Mouse (Mus musculus) cerebral cortex, adult 2 months (tissue): Measurements from ENCODE around the gene Pik3cd.

Experiments used
- WGBS: fragments of 180-500 bp; shearing (Covaris S2); methylation state at CpG from one replicate; pipeline ENCODE4 v1.1.7; 2018; 5-methylcytosine and 5-hydroxymethylcytosine counted together

Pik3cd gene

DNA sequence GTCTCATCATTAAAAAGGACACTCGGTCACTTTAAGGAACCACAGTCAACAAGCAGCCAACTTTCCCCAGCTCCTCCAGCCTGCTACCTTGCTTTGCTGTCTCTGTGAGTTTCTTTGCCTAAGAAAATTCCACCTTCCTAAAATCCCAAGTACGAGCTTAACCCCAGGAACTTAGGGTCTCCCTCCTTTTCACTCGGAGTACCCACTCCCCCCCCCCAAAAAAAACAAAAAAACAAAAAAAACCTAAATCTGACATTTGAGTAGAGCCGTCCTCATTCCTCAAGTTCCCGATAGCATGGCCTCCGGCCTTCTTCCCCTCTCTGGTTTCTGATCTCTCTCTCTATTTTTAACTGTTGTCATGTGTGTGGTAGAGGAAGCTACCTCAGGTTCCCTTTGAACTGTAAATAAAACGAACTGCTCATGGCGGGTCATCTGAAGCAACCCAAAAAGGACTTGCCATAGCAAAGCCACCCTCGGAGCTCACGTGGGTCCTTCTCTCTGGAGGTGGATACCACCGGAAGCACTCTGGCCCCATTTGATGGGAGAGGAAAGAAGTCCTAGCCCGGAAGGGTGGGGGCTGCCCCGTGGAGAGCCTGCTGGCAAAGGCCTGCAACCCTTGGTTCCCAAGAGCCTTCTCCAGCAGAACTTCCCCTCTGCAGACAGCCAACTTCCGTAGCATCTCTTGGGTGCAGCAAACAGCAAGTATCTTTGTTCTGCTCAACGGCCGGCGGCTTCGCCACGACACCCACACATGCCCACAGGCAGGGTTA lies at the start of gene Pik3cd:
Pik3cd (minus strand) TSS at position 362 of the 770 bp plus-strand sequence.
- 62% methylated on average over 19 of the region's 19 CpGs for WGBS

DNA sequence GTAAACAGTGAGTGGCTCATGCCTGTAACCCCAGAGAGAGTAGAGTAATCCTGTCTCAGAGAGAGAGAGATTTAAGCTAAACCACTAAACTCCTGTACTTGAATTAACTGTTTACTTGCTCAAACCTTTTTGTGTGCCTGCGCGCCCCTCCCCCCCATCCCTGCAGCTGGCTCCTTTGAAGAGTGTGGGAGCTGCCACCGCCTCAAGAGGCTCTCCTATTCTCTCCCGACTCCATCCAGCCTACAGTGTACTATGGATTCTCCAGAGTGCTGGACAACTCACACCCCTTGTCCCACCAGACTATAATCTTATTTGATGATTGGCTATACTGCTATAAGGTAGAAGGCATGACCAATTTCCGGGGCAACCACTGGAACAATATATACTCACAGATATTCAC lies 48.3 kb upstream of the Pik3cd start:
- WGBS = 62% methylated on average over 5 of the region's 5 CpGs

DNA sequence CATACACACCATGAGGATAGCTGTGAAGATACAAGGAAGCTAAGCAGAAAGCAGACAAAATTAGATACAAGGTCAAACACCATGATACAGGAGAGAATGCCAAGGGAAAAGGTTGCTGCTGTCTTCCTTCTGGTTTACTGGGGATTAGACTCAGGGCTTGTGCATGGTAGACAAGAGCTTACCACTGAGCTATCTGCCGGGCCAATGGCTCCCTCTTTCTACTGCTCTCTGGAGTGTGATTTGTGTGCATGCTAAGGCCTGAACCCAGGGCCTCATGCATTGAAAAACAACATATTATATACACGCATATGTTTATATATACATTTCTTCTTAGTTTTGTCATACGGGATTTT lies 47.3 kb upstream of the Pik3cd start:
- 91% methylated on average over 3 of the region's 3 CpGs for WGBS

DNA sequence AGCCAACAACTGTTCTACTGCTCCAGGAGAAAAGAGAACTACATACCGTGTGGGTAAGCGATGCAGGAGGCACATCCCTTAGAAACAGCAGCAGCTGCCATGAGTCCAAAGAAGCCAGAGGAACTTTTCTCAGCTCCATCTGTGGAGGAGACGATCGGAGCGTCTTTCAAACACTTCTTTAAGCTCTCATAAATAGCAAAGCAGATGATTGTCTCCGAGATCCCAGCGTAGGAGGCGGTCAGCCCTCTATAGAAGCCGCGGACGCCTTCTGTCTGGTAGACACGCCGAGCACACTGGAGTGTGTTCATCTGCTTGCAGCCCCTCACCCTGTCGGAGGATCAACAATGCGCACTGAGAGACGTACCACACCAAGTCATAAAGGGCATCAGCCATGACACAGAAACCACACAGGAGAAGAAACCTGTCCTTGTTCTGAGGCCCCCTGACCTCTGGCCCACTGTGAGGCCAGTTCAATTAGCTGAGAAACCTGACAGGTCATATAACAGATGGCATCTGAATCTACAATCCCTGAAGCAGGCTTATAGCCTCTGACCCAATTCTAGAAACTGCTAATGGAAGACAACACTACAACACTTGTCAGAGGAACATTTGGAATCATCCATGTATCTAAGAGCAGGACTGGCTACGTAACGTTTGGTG lies 46.8 kb upstream of the Pik3cd start:
- WGBS = 68% methylated on average over 18 of the region's 18 CpGs

DNA sequence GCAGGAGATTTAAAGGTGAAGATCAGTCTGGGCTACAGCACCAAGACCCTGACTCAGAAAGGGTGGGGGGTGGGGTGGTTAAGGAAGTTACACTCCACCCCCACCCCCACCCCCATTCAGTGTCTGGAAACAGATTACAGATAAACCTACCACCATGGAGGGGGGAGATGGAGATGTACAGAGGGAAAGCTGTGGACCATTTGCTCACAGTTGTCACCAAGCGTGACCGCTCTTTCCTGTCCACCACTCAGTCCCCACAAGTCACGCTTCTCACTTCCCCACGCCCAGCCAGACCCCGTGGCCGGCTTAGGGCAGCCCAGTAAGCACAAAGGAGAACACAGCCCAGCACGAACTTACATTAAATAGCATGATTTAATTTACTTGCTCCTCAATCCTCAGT lies 41.7 kb upstream of the Pik3cd start:
- WGBS = 84% methylated on average over 7 of the region's 7 CpGs

DNA sequence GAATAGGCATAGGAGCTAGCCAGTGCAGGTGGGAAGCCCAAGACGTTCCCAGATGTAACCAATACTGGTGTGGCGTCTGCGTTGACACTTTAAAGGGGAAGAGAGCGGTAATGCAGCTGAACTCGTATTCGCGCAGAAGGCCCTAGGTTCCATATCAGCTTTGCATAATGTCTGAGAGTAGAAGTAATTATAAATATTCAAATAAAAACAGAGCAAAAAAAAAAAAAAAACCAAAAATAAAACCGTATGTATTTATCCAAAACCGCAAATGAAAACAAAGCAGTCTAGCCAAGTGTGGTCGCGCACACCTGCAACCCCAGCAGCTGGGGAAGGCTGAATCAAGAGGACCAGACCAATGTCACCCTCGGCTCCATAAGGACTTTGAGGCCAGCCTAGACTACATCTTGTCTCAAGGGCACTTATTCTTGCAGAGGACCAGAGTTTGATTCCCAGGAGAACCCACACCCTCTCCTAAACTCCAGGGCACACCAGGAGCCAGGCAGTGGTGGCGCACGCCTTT lies 39.7 kb upstream of the Pik3cd start:
- 91% methylated on average over 14 of the region's 14 CpGs for WGBS

DNA sequence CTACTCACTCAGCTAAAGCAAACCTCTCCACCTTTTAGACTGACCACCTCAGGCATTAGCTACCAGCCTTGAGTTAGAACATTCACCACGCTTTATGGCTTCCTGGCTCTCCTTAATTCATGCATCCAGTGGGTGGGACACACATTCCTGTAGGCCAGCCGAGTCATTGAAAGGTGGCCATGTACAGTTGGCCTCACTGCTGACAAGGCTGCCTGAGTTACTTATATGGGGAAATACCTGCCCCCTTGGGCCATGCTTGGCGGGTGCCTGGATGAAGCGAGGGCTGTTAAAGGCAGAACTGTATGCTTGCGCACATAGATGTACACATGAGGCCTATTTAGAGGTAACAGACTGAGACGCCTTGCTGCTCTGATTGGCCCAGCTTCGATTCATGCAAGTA lies 37.9 kb upstream of the Pik3cd start:
- WGBS = 87% methylated on average over 7 of the region's 7 CpGs

DNA sequence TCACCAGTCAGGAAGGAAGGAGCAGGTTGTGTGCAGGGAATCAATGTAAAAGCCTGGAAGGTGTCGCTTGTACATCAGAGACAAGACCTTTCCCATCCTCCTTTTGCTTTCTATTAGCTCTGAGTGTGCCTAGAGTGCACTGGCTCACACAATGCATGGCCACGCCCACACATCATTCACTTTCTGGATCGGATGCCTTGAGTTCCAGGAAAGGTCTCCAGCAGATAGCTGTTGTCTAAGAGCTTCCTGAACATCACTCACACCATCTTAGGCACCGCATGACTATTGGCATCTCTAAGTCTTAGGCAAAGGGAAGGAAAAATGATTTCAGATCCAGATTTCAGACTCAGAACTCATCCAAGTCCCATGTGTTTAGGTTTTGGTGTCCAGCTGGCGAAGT lies 37.1 kb upstream of the Pik3cd start:
- 78% methylated on average over 5 of the region's 5 CpGs for WGBS

DNA sequence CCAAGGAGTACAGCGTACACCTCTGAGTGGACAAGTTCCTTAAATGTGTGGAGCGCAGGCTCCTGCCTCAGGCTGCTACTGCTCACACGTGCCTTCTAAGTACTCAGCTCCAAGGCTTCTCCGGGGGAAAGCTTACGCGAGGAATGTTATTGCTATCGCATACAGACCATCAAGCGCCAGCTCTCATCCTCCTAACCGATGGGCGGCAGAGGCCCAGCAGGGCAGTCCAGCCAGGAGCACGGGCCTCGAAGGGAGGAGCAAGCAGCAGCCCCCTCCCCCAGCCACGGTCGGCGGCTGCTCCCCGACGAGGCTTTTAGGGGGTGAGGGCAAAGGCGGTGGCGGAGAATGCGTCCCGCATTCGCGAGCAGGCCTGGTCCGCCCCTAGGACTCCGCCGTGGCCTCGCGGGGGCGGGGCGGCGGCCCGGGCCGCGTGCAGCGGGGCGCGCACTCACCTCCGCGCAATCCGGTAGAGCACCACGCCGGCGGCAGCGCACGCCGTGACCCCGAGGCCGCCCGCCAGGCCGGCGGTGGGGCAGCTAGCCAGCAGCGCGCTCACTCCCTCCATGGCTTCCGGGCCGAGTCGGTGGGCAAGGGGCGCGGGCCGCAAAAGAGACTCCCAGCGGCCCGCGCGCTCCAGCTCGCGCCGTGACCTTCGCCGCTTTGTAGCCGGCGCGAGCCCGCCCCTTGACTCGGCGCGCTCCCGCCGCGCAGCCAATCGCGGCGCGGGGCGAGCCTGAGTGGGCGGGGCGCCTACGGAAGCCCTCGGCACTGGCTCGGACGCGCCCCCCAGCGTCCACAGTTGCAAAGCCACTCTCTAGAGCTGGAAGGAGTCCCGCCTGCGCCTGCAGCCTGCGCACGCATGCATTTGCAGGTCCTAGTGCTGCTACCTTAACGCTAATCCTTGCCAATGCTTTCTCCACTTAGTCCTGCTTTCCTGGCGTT lies 35.3 kb upstream of the Pik3cd start, which contains the start of gene Tmem201:
Tmem201 (minus strand) TSS at position 662 of the 942 bp plus-strand sequence.
- WGBS = under 1% methylated on average over 96 of the region's 97 CpGs

DNA sequence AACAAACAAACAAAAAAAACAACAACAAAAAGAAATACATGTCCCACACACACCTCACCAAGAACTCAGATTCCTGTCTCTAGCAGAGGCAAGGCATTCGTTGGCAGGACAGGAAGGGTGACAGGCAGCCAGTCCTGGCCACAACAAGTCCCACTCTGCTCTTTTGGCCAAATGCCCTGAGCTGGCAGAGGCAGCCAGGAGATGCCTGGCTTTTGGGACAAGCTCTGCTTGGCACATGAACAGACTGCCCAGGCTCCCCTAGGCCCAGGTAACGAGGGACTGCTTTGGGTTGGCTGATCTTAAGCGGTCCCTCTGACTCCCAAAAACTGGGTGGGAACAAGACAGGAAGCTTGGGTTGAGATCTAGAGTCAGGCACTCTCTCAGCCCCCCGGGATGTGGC lies 34.2 kb upstream of the Pik3cd start:
- 17% methylated on average over 4 of the region's 4 CpGs for WGBS

DNA sequence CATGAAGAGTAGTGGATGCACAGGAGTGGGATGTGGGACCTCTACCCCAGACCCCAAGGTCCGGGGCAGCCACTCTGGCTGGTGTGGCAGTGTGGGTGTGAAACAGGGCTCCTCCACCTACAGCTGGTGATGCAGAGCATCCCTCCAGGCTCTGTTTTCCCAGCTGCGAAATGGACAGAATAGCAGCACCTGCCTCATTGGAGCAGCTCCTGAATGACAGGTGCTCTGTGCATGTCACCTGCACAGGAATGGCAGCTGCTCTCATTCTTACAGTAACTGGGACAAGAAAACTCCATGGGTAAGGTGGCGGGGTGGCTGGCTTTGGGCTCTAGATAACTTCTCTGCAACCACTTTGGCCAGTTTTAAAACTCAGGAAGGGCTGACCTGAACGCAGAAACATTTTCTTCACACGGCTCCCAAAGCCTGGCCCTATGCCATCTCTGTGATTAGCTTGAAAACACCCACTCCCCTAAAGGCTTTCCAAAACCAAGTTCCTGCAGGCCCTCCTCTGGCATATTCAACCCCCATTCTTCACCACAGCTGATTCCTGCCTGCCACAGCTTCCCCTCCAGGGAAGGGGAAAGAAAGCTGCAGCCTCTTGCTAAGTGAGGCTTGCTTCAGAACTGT lies 33.4 kb upstream of the Pik3cd start:
- WGBS = 52% methylated on average over 5 of the region's 5 CpGs

DNA sequence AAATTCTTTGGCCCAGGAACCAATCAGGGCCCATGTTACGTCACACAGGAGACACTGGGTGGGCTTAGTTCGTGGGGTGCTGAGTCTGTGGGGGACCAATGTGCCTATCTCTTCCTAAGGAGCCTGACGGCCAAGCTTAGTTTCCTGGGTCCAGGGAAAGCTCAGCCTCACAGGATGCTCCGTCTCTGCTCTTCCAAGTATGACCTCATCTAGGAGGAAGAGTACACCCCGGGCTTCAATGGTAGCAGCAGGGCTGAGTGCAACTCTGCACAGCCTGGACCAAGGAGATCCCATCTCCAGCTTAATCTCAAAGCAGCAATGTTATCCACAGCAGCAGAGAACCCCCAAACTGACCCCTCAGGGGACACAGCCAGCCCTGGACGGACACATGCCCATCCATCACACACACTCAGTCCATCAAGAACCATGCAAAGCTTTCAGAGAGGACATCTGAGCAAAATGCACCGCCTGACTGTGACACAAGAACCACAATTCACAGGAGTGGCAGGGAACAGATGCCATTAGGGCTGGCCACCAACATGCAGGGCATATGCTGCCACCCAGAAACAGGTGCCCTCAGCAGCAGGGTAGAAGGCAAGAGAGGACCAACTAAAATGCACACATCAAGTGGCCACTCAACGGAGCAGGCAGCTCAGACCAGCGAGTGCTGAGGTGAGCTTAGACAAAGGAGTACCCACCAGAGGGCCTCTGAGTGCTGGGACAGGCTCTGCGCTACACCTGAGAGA lies 32.5 kb upstream of the Pik3cd start:
- 70% methylated on average over 10 of the region's 10 CpGs for WGBS

DNA sequence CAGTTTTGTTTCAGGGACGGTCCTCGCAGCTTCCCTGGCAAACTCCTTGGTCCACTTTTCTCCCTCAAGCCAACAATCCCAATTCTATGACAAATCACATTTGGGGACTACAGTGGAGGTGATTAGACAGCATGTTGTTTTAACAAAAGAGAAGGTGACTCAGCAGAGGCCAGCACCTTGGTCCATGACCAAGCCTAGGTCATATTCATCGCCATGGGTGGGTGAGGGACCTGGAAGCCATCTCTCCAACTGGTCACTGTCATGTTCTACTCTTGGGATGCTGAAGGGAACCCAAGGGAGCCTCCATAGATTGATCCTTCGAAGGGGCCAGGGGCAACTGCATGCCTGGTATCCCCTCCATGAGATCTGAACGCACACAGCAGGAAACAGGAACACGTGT lies 31.9 kb upstream of the Pik3cd start:
- WGBS = 75% methylated on average over 6 of the region's 6 CpGs

DNA sequence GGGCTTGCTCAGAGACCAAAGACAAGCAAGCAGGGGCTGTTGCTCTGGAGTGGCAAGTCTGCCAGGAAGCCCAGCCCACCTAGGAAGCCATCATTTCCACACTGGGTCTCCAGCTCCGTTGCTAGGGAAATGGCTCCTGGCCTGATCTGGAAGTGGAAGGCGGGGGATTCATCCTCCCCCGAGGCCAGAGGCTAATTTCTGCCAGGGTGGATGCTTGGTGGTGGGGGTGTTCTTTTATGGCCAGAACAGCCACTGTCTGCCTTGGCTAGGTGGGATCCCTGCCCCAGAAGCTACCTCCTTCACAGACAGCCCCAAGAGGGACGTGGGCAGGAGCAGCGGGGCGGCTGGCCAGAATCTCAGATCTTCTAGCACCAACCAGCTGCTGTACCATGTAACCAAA lies 31.4 kb upstream of the Pik3cd start:
- 32% methylated on average over 6 of the region's 6 CpGs for WGBS

DNA sequence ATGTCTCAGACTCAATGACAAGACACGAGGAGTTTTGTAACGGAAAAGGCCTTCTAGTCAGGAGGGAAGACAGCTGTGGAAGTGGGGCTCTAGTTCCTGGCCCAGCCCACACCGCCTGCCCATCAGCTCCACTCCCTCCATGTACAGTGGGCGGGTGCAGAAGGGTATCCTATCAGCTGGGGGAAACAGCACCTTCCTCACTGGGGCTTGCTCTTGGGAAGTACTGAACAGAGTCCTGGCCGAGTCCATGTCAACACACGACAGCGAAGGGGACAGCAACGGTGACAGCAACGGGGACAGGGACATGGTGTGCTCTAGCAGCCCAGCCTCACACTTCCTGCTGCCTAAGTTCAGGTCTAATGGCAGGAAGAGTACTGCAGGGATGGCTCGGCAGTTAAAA lies 30.4 kb upstream of the Pik3cd start:
- WGBS = 52% methylated on average over 10 of the region's 10 CpGs

DNA sequence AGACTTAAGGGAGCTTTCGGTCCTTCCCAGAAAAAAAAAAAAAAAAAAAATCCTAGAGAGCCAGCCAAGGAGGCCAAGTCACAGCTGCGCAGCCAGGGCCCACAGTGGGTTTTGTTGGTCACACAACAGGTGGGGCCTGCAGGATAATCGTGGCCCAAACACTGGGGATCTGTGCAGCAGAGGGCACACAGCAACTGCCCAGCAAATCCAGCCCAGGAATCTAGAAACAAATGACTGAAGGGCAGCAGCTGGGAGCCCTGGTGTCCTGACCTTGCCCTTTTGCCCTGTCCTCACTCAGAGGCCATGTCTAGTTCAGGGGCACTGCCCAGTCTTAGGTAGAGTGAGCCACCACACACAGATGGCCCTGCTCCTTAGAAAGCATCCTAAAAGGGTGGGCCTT lies 29.9 kb upstream of the Pik3cd start:
- 64% methylated on average over 3 of the region's 3 CpGs for WGBS

DNA sequence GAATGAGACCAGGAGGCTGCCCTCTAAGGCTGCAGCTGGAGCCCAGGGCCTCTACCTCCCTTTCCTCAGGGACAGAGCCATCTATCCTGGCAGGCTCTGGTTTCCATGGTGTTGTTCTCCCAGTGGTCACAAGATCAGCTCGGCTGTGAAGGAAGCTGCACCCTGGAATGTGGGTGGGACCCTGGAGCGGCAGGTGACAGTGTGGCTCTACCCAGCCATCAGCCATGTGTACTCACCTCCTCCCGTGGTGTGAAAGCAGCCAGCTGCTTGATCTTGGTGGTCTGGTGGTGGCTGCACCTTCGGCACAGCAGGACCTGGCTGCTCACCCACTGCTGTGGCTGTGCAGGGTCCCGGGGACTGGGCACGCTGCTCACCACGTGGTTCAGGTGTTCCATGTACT lies 28.5 kb upstream of the Pik3cd start:
- WGBS = 59% methylated on average over 7 of the region's 7 CpGs

DNA sequence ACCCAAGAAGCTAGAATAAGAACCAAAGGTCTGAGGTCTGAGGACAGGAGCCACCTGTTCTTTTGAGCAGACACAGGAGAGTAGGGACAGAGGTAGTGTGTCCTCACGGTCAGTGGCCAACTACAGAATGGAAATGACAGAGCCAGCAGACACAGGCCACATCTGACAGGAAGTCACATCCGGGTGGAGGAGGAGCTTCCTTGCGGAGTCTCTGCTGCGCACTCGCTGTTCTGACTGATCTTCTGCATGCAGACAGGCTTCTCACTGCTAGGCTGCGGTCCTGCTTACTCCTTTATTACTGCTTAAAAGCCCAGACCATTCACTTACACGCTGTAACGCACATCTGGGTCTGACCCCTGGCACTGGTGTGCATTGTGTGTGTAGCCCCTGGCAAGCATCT lies 26.4 kb upstream of the Pik3cd start:
- WGBS = 70% methylated on average over 8 of the region's 8 CpGs

DNA sequence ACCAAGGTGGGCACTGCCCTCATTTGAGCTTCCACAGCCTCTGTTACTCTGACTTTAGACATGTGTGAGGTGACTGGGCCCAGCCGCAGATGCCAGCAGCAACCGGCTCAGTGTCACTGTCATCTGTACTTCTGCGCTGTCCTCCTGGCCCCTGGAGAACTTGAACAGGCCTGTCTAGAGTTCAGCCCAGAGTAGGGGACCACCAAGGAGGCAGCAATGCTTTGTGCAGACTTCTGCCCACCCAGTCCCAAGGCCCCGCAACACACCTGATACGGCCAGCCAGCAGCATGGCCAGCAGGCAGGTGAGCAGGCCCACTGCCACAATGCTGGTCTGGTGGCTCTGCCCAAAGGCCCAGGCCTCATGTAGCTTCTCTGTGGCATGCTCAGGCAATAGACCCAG lies 25.3 kb upstream of the Pik3cd start:
- 94% methylated on average over 5 of the region's 5 CpGs for WGBS

DNA sequence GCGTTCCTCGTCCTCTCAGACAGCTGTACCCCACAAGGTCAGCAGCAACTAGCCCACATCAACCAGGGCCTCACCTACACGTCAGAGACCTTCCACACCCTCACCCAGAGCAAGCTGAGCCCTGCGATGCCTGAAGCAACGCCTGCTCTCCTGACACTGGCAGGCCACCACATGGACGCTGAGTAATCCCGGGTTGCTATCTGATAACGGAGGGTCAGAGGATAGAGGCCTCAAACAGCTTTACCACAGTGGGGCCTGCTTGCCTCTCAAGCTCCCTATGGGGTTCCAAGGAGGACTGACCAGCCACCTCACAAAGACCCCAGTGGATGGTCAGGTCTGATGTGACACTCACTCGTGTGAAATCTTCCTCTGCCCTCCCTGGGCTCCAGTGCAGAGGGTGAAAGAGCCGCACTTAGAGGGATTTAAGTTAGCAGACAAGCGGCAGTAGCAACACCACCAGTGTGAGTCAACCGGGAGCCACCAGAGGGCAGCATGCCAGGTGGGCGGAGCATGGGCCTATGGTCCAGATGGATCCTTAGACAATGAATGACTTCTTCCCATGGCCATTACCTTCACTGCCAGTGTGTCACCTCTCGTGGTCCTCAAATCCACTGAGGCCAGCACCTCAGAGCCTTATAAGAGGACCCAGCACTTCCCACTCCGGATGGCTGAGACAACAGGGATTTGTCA lies 23.4 kb upstream of the Pik3cd start:
- WGBS = 66% methylated on average over 15 of the region's 15 CpGs
